In genomic region chr2:156067916-156068315, GRCm38 (mm10) we compare ENCODE assay signal across 23 mouse cellular contexts. TPM values are rescaled to one million over a fixed set of nuclear protein-coding genes. Genes with fewer than 3 reads are reported as not detected.
DNase-seq lines count a peak whose midpoint lies in the region; ATAC-seq and TF ChIP-seq lines count a peak whose summit lies in the region.
"Had no signal": no experiment of that assay in that cellular context is flagged by ENCODE, and none has a peak within 500 bp of the region (broad histone marks: within the 10 kb centered on the region; RNA-seq: fewer than 3 reads in every experiment).

No protein-coding gene starts in this region.

- H3K4me2 ChIP-seq in hindbrain, postnatal 0 days (ENCODE audit: low read depth, low read length): no peak overlapping the region
- no peak overlapping the region for H3K4me2 ChIP-seq in hindbrain, embryonic 12.5 days (replicated peaks)
- H3K4me2 ChIP-seq in limb, embryonic 13.5 days (replicated peaks): no peak overlapping the region
- no peak overlapping the region for H3K4me2 ChIP-seq in forebrain, embryonic 12.5 days
- H3K4me2 ChIP-seq: embryonic facial prominence, embryonic 13.5 days; heart, embryonic 11.5 days; hindbrain, embryonic 15.5 days; limb, embryonic 15.5 days; neural tube, embryonic 12.5 days had no signal

- WGBS in hindbrain, postnatal 0 days: 74% methylated on average over 10 of the region's 10 CpGs
- 93% methylated on average over 10 of the region's 10 CpGs for WGBS in hindbrain, embryonic 12.5 days
- WGBS in limb, embryonic 13.5 days: 90% methylated on average over 10 of the region's 10 CpGs
- WGBS in limb, embryonic 10.5 days: 94% methylated on average over 10 of the region's 10 CpGs
- WGBS in forebrain, embryonic 12.5 days: 92% methylated on average over 10 of the region's 10 CpGs

- TF ChIP-seq CTCF in hindbrain, postnatal 0 days (IDR thresholded peaks at IDR 0.05; ENCODE audit: low read depth): no peak

- H3K36me3 ChIP-seq in hindbrain, postnatal 0 days (ENCODE audit: insufficient read depth, low read length): peaks cover 35% of the 10 kb centered on the region
- H3K36me3 ChIP-seq in hindbrain, embryonic 12.5 days: peaks cover 53% of the 10 kb centered on the region
- peaks cover 50% of the 10 kb centered on the region for H3K36me3 ChIP-seq in limb, embryonic 13.5 days
- H3K36me3 ChIP-seq in limb, embryonic 10.5 days: peaks cover 61% of the 10 kb centered on the region
- peaks cover 52% of the 10 kb centered on the region for H3K36me3 ChIP-seq in forebrain, embryonic 12.5 days (replicated peaks)

- peak; percentile 30 for DNase-seq in hindbrain, postnatal 0 days (ENCODE audit: low spot score)
- DNase-seq in limb, embryonic 10.5 days (ENCODE audit: low spot score): no peak
- peak; percentile 67 for DNase-seq in cerebellum, adult 11 months
- DNase-seq in cerebellum, postnatal 14 days: peak; percentile 85 to 92
- no peak for DNase-seq in thymus, postnatal 36 days
- DNase-seq: adrenal gland, postnatal 10 days; gastrocnemius, postnatal 25 days; heart, postnatal 14 days; layer of hippocampus, adult 9-11 months; liver, postnatal 0 days; lung, postnatal 36 days; right cerebral cortex, postnatal 25 days had no signal

- no peak overlapping the region for H3K9ac ChIP-seq in hindbrain, postnatal 0 days (replicated peaks; ENCODE audit: low read length)
- H3K9ac ChIP-seq in hindbrain, embryonic 12.5 days: no peak overlapping the region
- H3K9ac ChIP-seq in limb, embryonic 13.5 days: no peak overlapping the region
- H3K9ac ChIP-seq in forebrain, embryonic 12.5 days: no peak overlapping the region
- H3K9ac ChIP-seq: embryonic facial prominence, embryonic 13.5 days; hindbrain, embryonic 15.5 days; limb, embryonic 15.5 days; liver, postnatal 0 days; neural tube, embryonic 12.5 days had no signal

- no peaks in the 10 kb centered on the region for H3K27me3 ChIP-seq in hindbrain, postnatal 0 days (ENCODE audit: insufficient read depth, low read length)
- H3K27me3 ChIP-seq in hindbrain, embryonic 12.5 days: no peaks in the 10 kb centered on the region
- no peaks in the 10 kb centered on the region for H3K27me3 ChIP-seq in limb, embryonic 13.5 days
- no peaks in the 10 kb centered on the region for H3K27me3 ChIP-seq in limb, embryonic 10.5 days (ENCODE audit: low read depth, poor library complexity, severe bottlenecking)
- no peaks in the 10 kb centered on the region for H3K27me3 ChIP-seq in forebrain, embryonic 12.5 days
- H3K27me3 ChIP-seq: embryonic facial prominence, embryonic 13.5 days; hindbrain, embryonic 15.5 days; limb, embryonic 15.5 days; neural tube, embryonic 12.5 days had no signal

- no peaks in the 10 kb centered on the region for H3K9me3 ChIP-seq in hindbrain, postnatal 0 days (ENCODE audit: low read length)
- H3K9me3 ChIP-seq in hindbrain, embryonic 12.5 days (replicated peaks): no peaks in the 10 kb centered on the region
- no peaks in the 10 kb centered on the region for H3K9me3 ChIP-seq in limb, embryonic 13.5 days
- H3K9me3 ChIP-seq in limb, embryonic 10.5 days (replicated peaks): no peaks in the 10 kb centered on the region
- no peaks in the 10 kb centered on the region for H3K9me3 ChIP-seq in forebrain, embryonic 12.5 days
- H3K9me3 ChIP-seq: embryonic facial prominence, embryonic 13.5 days; hindbrain, embryonic 15.5 days; limb, embryonic 15.5 days had no signal

- H3K4me3 ChIP-seq in hindbrain, postnatal 0 days (ENCODE audit: low read length): no peak overlapping the region
- no peak overlapping the region for H3K4me3 ChIP-seq in hindbrain, embryonic 12.5 days
- H3K4me3 ChIP-seq in limb, embryonic 13.5 days: no peak overlapping the region
- no peak overlapping the region for H3K4me3 ChIP-seq in limb, embryonic 10.5 days
- no peak overlapping the region for H3K4me3 ChIP-seq in forebrain, embryonic 12.5 days (replicated peaks)
- H3K4me3 ChIP-seq: embryonic facial prominence, embryonic 13.5 days; hindbrain, embryonic 15.5 days; limb, embryonic 15.5 days; neural tube, embryonic 12.5 days had no signal

- no peak overlapping the region for H3K27ac ChIP-seq in hindbrain, postnatal 0 days
- no peak overlapping the region for H3K27ac ChIP-seq in hindbrain, embryonic 12.5 days
- H3K27ac ChIP-seq in limb, embryonic 13.5 days: peak overlapping the region; percentile 3; the same call in 1 of the 2 replicates
- H3K27ac ChIP-seq in limb, embryonic 10.5 days: no peak overlapping the region
- no peak overlapping the region for H3K27ac ChIP-seq in forebrain, embryonic 12.5 days
- H3K27ac ChIP-seq: embryonic facial prominence, embryonic 13.5 days; hindbrain, embryonic 15.5 days; kidney, postnatal 0 days; limb, embryonic 15.5 days; neural tube, embryonic 12.5 days had no signal

- H3K4me1 ChIP-seq in hindbrain, postnatal 0 days (ENCODE audit: insufficient read depth, low read length): peaks cover 10% of the 10 kb centered on the region; the same call in 1 of the 2 replicates
- peaks cover 15% of the 10 kb centered on the region for H3K4me1 ChIP-seq in hindbrain, embryonic 12.5 days
- H3K4me1 ChIP-seq in limb, embryonic 13.5 days: peaks cover 10% of the 10 kb centered on the region
- peaks cover 18% of the 10 kb centered on the region for H3K4me1 ChIP-seq in limb, embryonic 10.5 days
- H3K4me1 ChIP-seq in forebrain, embryonic 12.5 days: peaks cover 10% of the 10 kb centered on the region

- no peak for ATAC-seq in hindbrain, postnatal 0 days
- no peak for ATAC-seq in hindbrain, embryonic 12.5 days (ENCODE audit: low FRiP score)
- no peak for ATAC-seq in limb, embryonic 13.5 days (ENCODE audit: low FRiP score, low read depth)
- ATAC-seq in forebrain, embryonic 12.5 days (ENCODE audit: low FRiP score): no peak
- ATAC-seq: liver, postnatal 0 days had no signal

RNA-seq across cellular contexts. Expression of gene Spag4, which starts 2.9 kb away (rescaled TPM):
- 7.9 and 18.5 TPM in 2 replicates for total RNA-seq in hindbrain, postnatal 0 days (2014; rRNA removed)
- 8.3 and 8.7 TPM in 2 replicates for polyA plus RNA-seq in hindbrain, postnatal 0 days (2015; fragmentation: Nextera tagmentation; extraction: Ambion mirVana)
- 7.5 and 7.9 TPM in 2 replicates for polyA plus RNA-seq in hindbrain, embryonic 12.5 days (2016; fragmentation: Nextera tagmentation; extraction: Ambion mirVana)
- 3.9 and 4.3 TPM in 2 replicates for polyA plus RNA-seq in limb, embryonic 13.5 days (2015; fragmentation: Nextera tagmentation; extraction: Ambion mirVana)
- 5.6 and 5.9 TPM in 2 replicates for polyA plus RNA-seq in limb, embryonic 10.5 days (2016; fragmentation: Nextera tagmentation; extraction: Ambion mirVana)
- polyA plus RNA-seq in forebrain, embryonic 12.5 days (2016; fragmentation: Nextera tagmentation; extraction: Ambion mirVana): 5.3 and 7.7 TPM in 2 replicates

RNA-seq across cellular contexts. Expression of gene Fer1l4, which starts 15.2 kb away (rescaled TPM):
- not detected in 2 replicates for total RNA-seq in hindbrain, postnatal 0 days (2014; rRNA removed)
- 0.15 TPM in 1 of 2 replicates, not detected in the other for polyA plus RNA-seq in hindbrain, postnatal 0 days (2015; fragmentation: Nextera tagmentation; extraction: Ambion mirVana)
- polyA plus RNA-seq in hindbrain, embryonic 12.5 days (2016; fragmentation: Nextera tagmentation; extraction: Ambion mirVana): 0.37 TPM in 1 of 2 replicates, not detected in the other
- not detected in 2 replicates for polyA plus RNA-seq in limb, embryonic 13.5 days (2015; fragmentation: Nextera tagmentation; extraction: Ambion mirVana)
- not detected in 2 replicates for polyA plus RNA-seq in limb, embryonic 10.5 days (2016; fragmentation: Nextera tagmentation; extraction: Ambion mirVana)
- not detected in 2 replicates for polyA plus RNA-seq in forebrain, embryonic 12.5 days (2016; fragmentation: Nextera tagmentation; extraction: Ambion mirVana)
- total RNA-seq: adrenal gland, postnatal 10 days; gastrocnemius, postnatal 25 days; heart, postnatal 14 days; left cerebral cortex, adult 8-10 months; monocyte, adult 5-6 weeks had no signal
- polyA plus RNA-seq: heart, embryonic 11.5 days; hindbrain, embryonic 15.5 days; limb, embryonic 15.5 days; liver, postnatal 0 days; neural tube, embryonic 12.5 days had no signal

RNA-seq across cellular contexts. Expression of gene Cpne1, which starts 43.8 kb away (rescaled TPM):
- total RNA-seq in hindbrain, postnatal 0 days (2014; rRNA removed): 49.8 and 65.0 TPM in 2 replicates
- polyA plus RNA-seq in hindbrain, postnatal 0 days (2015; fragmentation: Nextera tagmentation; extraction: Ambion mirVana): 12.8 and 16.4 TPM in 2 replicates
- 48.4 and 52.2 TPM in 2 replicates for polyA plus RNA-seq in hindbrain, embryonic 12.5 days (2016; fragmentation: Nextera tagmentation; extraction: Ambion mirVana)
- polyA plus RNA-seq in limb, embryonic 13.5 days (2015; fragmentation: Nextera tagmentation; extraction: Ambion mirVana): 62.5 and 64.4 TPM in 2 replicates
- polyA plus RNA-seq in limb, embryonic 10.5 days (2016; fragmentation: Nextera tagmentation; extraction: Ambion mirVana): 75.7 and 81.6 TPM in 2 replicates
- 56.4 and 56.6 TPM in 2 replicates for polyA plus RNA-seq in forebrain, embryonic 12.5 days (2016; fragmentation: Nextera tagmentation; extraction: Ambion mirVana)

RNA-seq across cellular contexts. Expression of gene Rbm12, which starts 43.9 kb away (rescaled TPM):
- total RNA-seq in hindbrain, postnatal 0 days (2014; rRNA removed): 27.1 and 33.9 TPM in 2 replicates
- 15.5 and 16.9 TPM in 2 replicates for polyA plus RNA-seq in hindbrain, postnatal 0 days (2015; fragmentation: Nextera tagmentation; extraction: Ambion mirVana)
- 38.9 and 39.9 TPM in 2 replicates for polyA plus RNA-seq in hindbrain, embryonic 12.5 days (2016; fragmentation: Nextera tagmentation; extraction: Ambion mirVana)
- polyA plus RNA-seq in limb, embryonic 13.5 days (2015; fragmentation: Nextera tagmentation; extraction: Ambion mirVana): 28.8 and 36.8 TPM in 2 replicates
- polyA plus RNA-seq in limb, embryonic 10.5 days (2016; fragmentation: Nextera tagmentation; extraction: Ambion mirVana): 53.9 and 55.4 TPM in 2 replicates
- polyA plus RNA-seq in forebrain, embryonic 12.5 days (2016; fragmentation: Nextera tagmentation; extraction: Ambion mirVana): 53.0 and 58.0 TPM in 2 replicates

RNA-seq across cellular contexts. Expression of gene Gm28036, which starts 59.0 kb away (rescaled TPM):
- 46.0 and 82.1 TPM in 2 replicates for total RNA-seq in hindbrain, postnatal 0 days (2014; rRNA removed)
- polyA plus RNA-seq in hindbrain, postnatal 0 days (2015; fragmentation: Nextera tagmentation; extraction: Ambion mirVana): 10.6 and 12.0 TPM in 2 replicates
- polyA plus RNA-seq in hindbrain, embryonic 12.5 days (2016; fragmentation: Nextera tagmentation; extraction: Ambion mirVana): 20.9 and 34.5 TPM in 2 replicates
- polyA plus RNA-seq in limb, embryonic 13.5 days (2015; fragmentation: Nextera tagmentation; extraction: Ambion mirVana): 15.4 and 20.3 TPM in 2 replicates
- 15.9 and 26.5 TPM in 2 replicates for polyA plus RNA-seq in limb, embryonic 10.5 days (2016; fragmentation: Nextera tagmentation; extraction: Ambion mirVana)
- 20.4 and 31.9 TPM in 2 replicates for polyA plus RNA-seq in forebrain, embryonic 12.5 days (2016; fragmentation: Nextera tagmentation; extraction: Ambion mirVana)

Comparison
In these comparisons a context has a peak if more than half of its experiments do, and no peak if none do; other contexts are left out.
1. DNase-seq: peak in hindbrain, postnatal 0 days (single experiment), cerebellum, adult 11 months (single experiment) and cerebellum, postnatal 14 days (2 of 2); none in limb, embryonic 10.5 days (single experiment) and thymus, postnatal 36 days (0 of 2).